Mouse (Mus musculus): ENCODE results near the gene Neurod2. TPM values are rescaled to one million over a fixed set of nuclear protein-coding genes. Genes with fewer than 3 reads are reported as not detected.

Neurod2 gene
- total and polyA plus RNA-seq, 3 experiments = 0.05 TPM; not detected in 2

DNA sequence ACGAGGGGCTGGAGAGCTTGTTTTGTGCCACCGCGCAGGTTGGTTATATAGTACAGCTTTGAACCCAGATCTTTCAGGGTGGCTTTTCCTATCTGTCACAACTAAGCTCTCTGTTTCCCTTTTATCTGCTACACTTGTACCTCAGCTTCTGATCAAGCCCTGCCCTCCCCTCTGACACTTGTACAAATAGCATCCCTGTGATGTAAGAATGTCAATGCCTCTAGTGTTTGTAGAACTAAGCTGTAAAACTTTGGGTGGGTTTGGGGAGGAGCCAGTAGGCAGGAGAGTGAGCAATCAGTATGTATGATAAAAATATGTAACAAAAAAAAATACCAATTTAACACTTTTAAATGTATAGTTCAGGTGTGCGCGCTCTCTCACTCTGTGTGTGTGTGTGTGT is 35.0 kb upstream of the Neurod2 start:
- no peaks in the 10 kb centered on the region for H3K9me3 ChIP-seq (replicated peaks)
- H3K36me3 ChIP-seq (replicated peaks) = peaks cover 82% of the 10 kb centered on the region
- H3K4me3 ChIP-seq (ENCODE audit: low read depth, low read length) = no peak overlapping the region
- DNase-seq (ENCODE audit: low spot score) = no peak
- ATAC-seq (ENCODE audit: extremely low read depth, insufficient number of reproducible peaks, low FRiP score, poor library complexity, severe bottlenecking) = no peak
- no peak for TF ChIP-seq CTCF (IDR thresholded peaks at IDR 0.05; ENCODE audit: low read depth, low read length)
- TF ChIP-seq TAL1 (conservative IDR thresholded peaks at IDR 0.05; ENCODE audit: low read depth, low read length) = no peak
- no peak for TF ChIP-seq POLR2AphosphoS5 (IDR thresholded peaks at IDR 0.05; ENCODE audit: insufficient replicate concordance, low read depth, low read length)
- no peak for TF ChIP-seq GATA2 (IDR thresholded peaks at IDR 0.05; ENCODE audit: borderline replicate concordance, low read depth, low read length)
- no peak for TF ChIP-seq GATA1 (IDR thresholded peaks at IDR 0.05; ENCODE audit: borderline replicate concordance, low read length)
- no peaks in the 10 kb centered on the region for H3K27me3 ChIP-seq (ENCODE audit: insufficient read depth, low read length)
- H3K4me1 ChIP-seq (ENCODE audit: insufficient read depth, low read depth, low read length) = peaks cover 26% of the 10 kb centered on the region

DNA sequence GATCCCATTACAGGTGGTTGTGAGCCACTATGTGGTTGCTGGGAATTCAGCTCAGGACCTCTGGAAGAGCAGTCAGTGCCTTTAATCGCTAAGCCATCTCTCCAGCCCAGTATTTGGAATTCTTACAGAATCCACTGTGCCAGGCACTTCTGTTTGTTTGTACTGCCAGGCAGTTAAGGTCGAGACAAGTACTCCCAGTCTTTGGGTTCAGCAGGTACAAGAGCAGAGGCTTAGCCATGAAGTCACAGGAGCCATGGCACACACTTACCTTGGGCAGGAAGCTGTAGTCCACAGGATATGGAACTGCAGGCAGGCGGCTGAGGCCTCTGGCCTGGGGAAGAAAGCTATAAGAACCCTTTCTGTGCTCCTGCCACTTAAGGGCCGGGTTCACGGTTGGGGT is 34.4 kb upstream of the Neurod2 start:
- peaks cover 79% of the 10 kb centered on the region for H3K36me3 ChIP-seq (replicated peaks)
- no peaks in the 10 kb centered on the region for H3K27me3 ChIP-seq (ENCODE audit: insufficient read depth, low read length)
- H3K9me3 ChIP-seq (replicated peaks) = no peaks in the 10 kb centered on the region
- H3K4me1 ChIP-seq (ENCODE audit: insufficient read depth, low read depth, low read length) = peaks cover 31% of the 10 kb centered on the region
- DNase-seq (ENCODE audit: low spot score) (no peak), ATAC-seq (ENCODE audit: extremely low read depth, insufficient number of reproducible peaks, low FRiP score, poor library complexity, severe bottlenecking) (no peak)
- H3K4me3 ChIP-seq (ENCODE audit: low read depth, low read length) = no peak overlapping the region
- TF ChIP-seq CTCF (IDR thresholded peaks at IDR 0.05; ENCODE audit: low read depth, low read length) (no peak), GATA1 (IDR thresholded peaks at IDR 0.05; ENCODE audit: borderline replicate concordance, low read length) (no peak), TAL1 (conservative IDR thresholded peaks at IDR 0.05; ENCODE audit: low read depth, low read length) (no peak), POLR2AphosphoS5 (IDR thresholded peaks at IDR 0.05; ENCODE audit: insufficient replicate concordance, low read depth, low read length) (no peak), GATA2 (IDR thresholded peaks at IDR 0.05; ENCODE audit: borderline replicate concordance, low read depth, low read length) (no peak)

GRCm38 (mm10) chr11:98360866-98361521 is 31.5 kb upstream of the Neurod2 start:
- H3K4me3 ChIP-seq (ENCODE audit: low read depth, low read length) = no peak overlapping the region
- no peak for TF ChIP-seq POLR2AphosphoS5 (IDR thresholded peaks at IDR 0.05; ENCODE audit: insufficient replicate concordance, low read depth, low read length)
- TF ChIP-seq TAL1 (conservative IDR thresholded peaks at IDR 0.05; ENCODE audit: low read depth, low read length) = no peak
- no peak for TF ChIP-seq GATA2 (IDR thresholded peaks at IDR 0.05; ENCODE audit: borderline replicate concordance, low read depth, low read length)
- no peak for TF ChIP-seq CTCF (IDR thresholded peaks at IDR 0.05; ENCODE audit: low read depth, low read length)
- no peak for TF ChIP-seq GATA1 (IDR thresholded peaks at IDR 0.05; ENCODE audit: borderline replicate concordance, low read length)
- H3K27me3 ChIP-seq (ENCODE audit: insufficient read depth, low read length) = no peaks in the 10 kb centered on the region
- H3K4me1 ChIP-seq (ENCODE audit: insufficient read depth, low read depth, low read length) = peaks cover 49% of the 10 kb centered on the region
- no peak for ATAC-seq (ENCODE audit: extremely low read depth, insufficient number of reproducible peaks, low FRiP score, poor library complexity, severe bottlenecking)
- H3K9me3 ChIP-seq (replicated peaks) = no peaks in the 10 kb centered on the region
- H3K36me3 ChIP-seq (replicated peaks) = peaks cover 58% of the 10 kb centered on the region
- DNase-seq (ENCODE audit: low spot score) = no peak

DNA sequence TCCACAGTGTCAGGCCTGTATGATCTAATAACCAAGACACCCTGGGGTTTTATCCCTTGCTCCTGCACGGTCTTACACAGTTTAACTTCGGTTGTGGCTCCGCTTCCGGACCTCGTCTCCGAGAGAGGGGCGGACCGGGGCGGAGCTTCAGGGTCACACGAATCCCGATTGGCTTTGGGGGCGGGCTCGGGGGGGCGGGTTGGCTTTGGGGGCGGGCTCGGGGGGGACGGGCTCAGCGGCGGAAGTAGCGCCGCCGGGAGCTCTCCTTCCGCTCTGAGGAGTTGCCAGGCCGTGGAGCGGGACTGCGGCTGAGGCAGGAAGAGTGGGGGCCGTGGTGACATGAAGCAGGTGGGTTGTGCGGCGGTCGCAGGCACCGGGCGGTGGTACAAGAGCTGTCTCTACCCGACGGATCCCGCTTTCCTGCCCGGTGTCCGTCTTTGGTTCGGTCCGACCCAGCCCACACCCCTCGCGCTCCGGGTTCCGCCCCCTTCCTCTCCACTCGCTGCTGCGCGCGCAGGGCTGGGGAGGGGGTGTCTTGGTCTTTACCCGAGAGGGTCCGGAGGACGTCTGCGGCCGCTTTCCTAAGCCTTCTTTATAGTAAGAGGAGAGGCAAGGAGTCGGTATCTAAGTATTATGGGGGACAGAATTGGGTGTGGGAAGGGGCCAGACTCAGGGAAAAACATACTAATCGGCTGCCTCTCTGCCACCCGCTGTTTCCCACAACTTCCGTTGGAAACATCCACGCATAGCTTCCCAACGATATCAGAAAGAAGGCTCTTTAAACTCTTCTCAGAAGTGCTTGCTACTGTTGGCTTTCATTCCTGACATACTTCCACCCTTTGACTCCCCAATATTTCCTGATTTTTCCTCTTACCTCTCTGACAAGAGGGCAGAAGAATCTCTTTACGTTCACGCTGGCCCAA is 29.0 kb upstream of the Neurod2 start, which contains the start of gene Stard3:
Gene Stard3 (plus strand): TSS at position 208 of the 923 bp plus-strand sequence.
- peak; percentile 97 for DNase-seq (ENCODE audit: low spot score)

GRCm38 (mm10) chr11:98357396-98358160 is 28.1 kb upstream of the Neurod2 start:
- ATAC-seq (ENCODE audit: extremely low read depth, insufficient number of reproducible peaks, low FRiP score, poor library complexity, severe bottlenecking) = no peak

More for the DNA sequence above, 29.0 kb upstream of the Neurod2 start, which contains the start of gene Stard3:
- Histone ChIP-seq H3K4me3 (ENCODE audit: low read depth, low read length) (peak within 1 kb of the TSS; percentile 87), H3K36me3 (replicated peaks) (peaks cover 42% of the 10 kb centered on the region), H3K9me3 (replicated peaks) (no peaks in the 10 kb centered on the region), H3K27me3 (ENCODE audit: insufficient read depth, low read length) (peaks cover 15% of the 10 kb centered on the region), H3K4me1 (ENCODE audit: insufficient read depth, low read depth, low read length) (peaks cover 57% of the 10 kb centered on the region)
- ATAC-seq (ENCODE audit: extremely low read depth, insufficient number of reproducible peaks, low FRiP score, poor library complexity, severe bottlenecking) = peak; percentile 83
- no peak for TF ChIP-seq TAL1 (conservative IDR thresholded peaks at IDR 0.05; ENCODE audit: low read depth, low read length)
- TF ChIP-seq POLR2AphosphoS5 (IDR thresholded peaks at IDR 0.05; ENCODE audit: insufficient replicate concordance, low read depth, low read length) = no peak
- TF ChIP-seq CTCF (IDR thresholded peaks at IDR 0.05; ENCODE audit: low read depth, low read length) = no peak
- TF ChIP-seq GATA1 (IDR thresholded peaks at IDR 0.05; ENCODE audit: borderline replicate concordance, low read length) = no peak
- no peak for TF ChIP-seq GATA2 (IDR thresholded peaks at IDR 0.05; ENCODE audit: borderline replicate concordance, low read depth, low read length)

More at GRCm38 (mm10) chr11:98357396-98358160, 28.1 kb upstream of the Neurod2 start:
- peaks cover 33% of the 10 kb centered on the region for H3K36me3 ChIP-seq (replicated peaks)
- no peaks in the 10 kb centered on the region for H3K9me3 ChIP-seq (replicated peaks)
- H3K27me3 ChIP-seq (ENCODE audit: insufficient read depth, low read length) = peaks cover 23% of the 10 kb centered on the region
- DNase-seq (ENCODE audit: low spot score) = no peak
- peaks cover 57% of the 10 kb centered on the region for H3K4me1 ChIP-seq (ENCODE audit: insufficient read depth, low read depth, low read length)
- peak overlapping the region; percentile 87 for H3K4me3 ChIP-seq (ENCODE audit: low read depth, low read length)
- TF ChIP-seq POLR2AphosphoS5 (IDR thresholded peaks at IDR 0.05; ENCODE audit: insufficient replicate concordance, low read depth, low read length) (no peak), TAL1 (conservative IDR thresholded peaks at IDR 0.05; ENCODE audit: low read depth, low read length) (no peak)
